Comparison of ENCODE assay signal across 8 mouse cellular contexts in genomic region chr8:108695242-108695880, GRCm38 (mm10).
DNase-seq lines count a peak whose midpoint lies in the region; ATAC-seq and TF ChIP-seq lines count a peak whose summit lies in the region.

No protein-coding gene starts in this region.

- peak overlapping the region; percentile 47 for H3K4me3 ChIP-seq in heart, embryonic 13.5 days
- H3K4me3 ChIP-seq in embryonic facial prominence, embryonic 12.5 days, result peak overlapping the region; percentile 34
- peak overlapping the region; percentile 16 for H3K4me3 ChIP-seq in hindbrain, embryonic 15.5 days
- H3K4me3 ChIP-seq in midbrain, embryonic 14.5 days (replicated peaks; ENCODE audit: low read depth, low read length), result peak overlapping the region; percentile 23
- H3K4me3 ChIP-seq in layer of hippocampus, adult 2 months, result no peak overlapping the region

- no peak for TF ChIP-seq CTCF in layer of hippocampus, adult 2 months (conservative IDR thresholded peaks at IDR 0.05)

- no peaks in the 10 kb centered on the region for H3K36me3 ChIP-seq in heart, embryonic 13.5 days
- no peaks in the 10 kb centered on the region for H3K36me3 ChIP-seq in embryonic facial prominence, embryonic 12.5 days
- H3K36me3 ChIP-seq in hindbrain, embryonic 15.5 days, result no peaks in the 10 kb centered on the region
- no peaks in the 10 kb centered on the region for H3K36me3 ChIP-seq in midbrain, embryonic 14.5 days (ENCODE audit: control insufficient read depth, insufficient read depth, low read length)

- peak overlapping the region; percentile 70 for H3K4me2 ChIP-seq in heart, embryonic 13.5 days
- peak overlapping the region; percentile 67 for H3K4me2 ChIP-seq in embryonic facial prominence, embryonic 12.5 days (replicated peaks)
- peak overlapping the region; percentile 50 for H3K4me2 ChIP-seq in hindbrain, embryonic 15.5 days
- H3K4me2 ChIP-seq in midbrain, embryonic 14.5 days (ENCODE audit: low read length), result peak overlapping the region; percentile 55

- ATAC-seq in heart, embryonic 13.5 days (ENCODE audit: extremely low read depth, insufficient number of reproducible peaks, low FRiP score, low TSS enrichment), result no peak
- ATAC-seq in embryonic facial prominence, embryonic 12.5 days (ENCODE audit: insufficient number of reproducible peaks, insufficient read depth, low FRiP score, low TSS enrichment), result no peak
- no peak for ATAC-seq in hindbrain, embryonic 15.5 days (ENCODE audit: low FRiP score, low read depth)
- no peak for ATAC-seq in midbrain, embryonic 14.5 days (ENCODE audit: low FRiP score, low TSS enrichment)

- peak overlapping the region; percentile 73 for H3K9ac ChIP-seq in heart, embryonic 13.5 days
- H3K9ac ChIP-seq in embryonic facial prominence, embryonic 12.5 days, result peak overlapping the region; percentile 50
- no peak overlapping the region for H3K9ac ChIP-seq in hindbrain, embryonic 15.5 days
- peak overlapping the region; percentile 52 for H3K9ac ChIP-seq in midbrain, embryonic 14.5 days (replicated peaks; ENCODE audit: low read length)

- WGBS in heart, embryonic 13.5 days, result 11% methylated on average over 32 of the region's 32 CpGs
- WGBS in embryonic facial prominence, embryonic 12.5 days, result 3% methylated on average over 32 of the region's 32 CpGs
- WGBS in hindbrain, embryonic 15.5 days, result 8% methylated on average over 31 of the region's 32 CpGs
- 4% methylated on average over 32 of the region's 32 CpGs for WGBS in midbrain, embryonic 14.5 days

- DNase-seq in heart, adult 9 months (ENCODE audit: low spot score in 2 of 2), result no peak
- peak; percentile 55 for DNase-seq in midbrain, embryonic 14.5 days
- DNase-seq in layer of hippocampus, adult 2 months (ENCODE audit: low spot score in 2 of 2), result no peak
- DNase-seq in frontal cortex, postnatal 36 days (ENCODE audit: low spot score in 2 of 2), result no peak
- no peak for DNase-seq in layer of hippocampus, adult 18-20 months (ENCODE audit: low spot score in 2 of 2)

- no peak overlapping the region for H3K27ac ChIP-seq in heart, embryonic 13.5 days (replicated peaks)
- peak overlapping the region; percentile 52 for H3K27ac ChIP-seq in embryonic facial prominence, embryonic 12.5 days
- peak overlapping the region; percentile 75 for H3K27ac ChIP-seq in hindbrain, embryonic 15.5 days (replicated peaks)
- peak overlapping the region; percentile 89 for H3K27ac ChIP-seq in midbrain, embryonic 14.5 days (replicated peaks; ENCODE audit: low read depth, low read length)
- H3K27ac ChIP-seq in layer of hippocampus, adult 2 months, result no peak overlapping the region

- peaks cover 65% of the 10 kb centered on the region for H3K27me3 ChIP-seq in heart, embryonic 13.5 days (replicated peaks)
- peaks cover 40% of the 10 kb centered on the region for H3K27me3 ChIP-seq in embryonic facial prominence, embryonic 12.5 days
- H3K27me3 ChIP-seq in hindbrain, embryonic 15.5 days, result peaks cover 39% of the 10 kb centered on the region
- H3K27me3 ChIP-seq in midbrain, embryonic 14.5 days (ENCODE audit: control insufficient read depth, insufficient read depth, low read length), result peaks cover 20% of the 10 kb centered on the region

- H3K4me1 ChIP-seq in heart, embryonic 13.5 days, result peaks cover 78% of the 10 kb centered on the region
- peaks cover 73% of the 10 kb centered on the region for H3K4me1 ChIP-seq in embryonic facial prominence, embryonic 12.5 days
- H3K4me1 ChIP-seq in hindbrain, embryonic 15.5 days (replicated peaks), result peaks cover 45% of the 10 kb centered on the region
- peaks cover 68% of the 10 kb centered on the region for H3K4me1 ChIP-seq in midbrain, embryonic 14.5 days (ENCODE audit: control insufficient read depth, insufficient read depth, low read length)

- no peaks in the 10 kb centered on the region for H3K9me3 ChIP-seq in heart, embryonic 13.5 days
- H3K9me3 ChIP-seq in embryonic facial prominence, embryonic 12.5 days, result no peaks in the 10 kb centered on the region
- no peaks in the 10 kb centered on the region for H3K9me3 ChIP-seq in hindbrain, embryonic 15.5 days
- no peaks in the 10 kb centered on the region for H3K9me3 ChIP-seq in midbrain, embryonic 14.5 days (ENCODE audit: control insufficient read depth, low read length)

Comparison
In these comparisons a context has a peak if more than half of its experiments do, and no peak if none do; other contexts are left out.
1. H3K27ac ChIP-seq: peak in embryonic facial prominence, embryonic 12.5 days (single experiment), hindbrain, embryonic 15.5 days (single experiment) and midbrain, embryonic 14.5 days (single experiment); none in heart, embryonic 13.5 days (single experiment) and layer of hippocampus, adult 2 months (single experiment).
2. Peak in every context shown above with its lines, with median percentiles within 50 percentile points of each other: H3K4me2 ChIP-seq.